Mouse (Mus musculus) layer of hippocampus, adult 18-20 months (tissue): ENCODE results near the gene Mllt6. TPM values are rescaled to one million over a fixed set of nuclear protein-coding genes. Genes with fewer than 3 reads are reported as not detected.

Experiments used
- DNase-seq, 2 experiments: peaks; one replicate each; pipeline ENCODE4 v3.0.0; 2022; ENCODE audit warnings: low spot score in 2 of 2
- total RNA-seq, 2 experiments: library from RNA; stranded (reverse); gene quantifications; 2 replicates each; pipeline ENCODE4 v1.2.3; 2021

Gene Mllt6
- total RNA-seq, 2 experiments from 2014 or later: 122 to 137 TPM

- no peak for DNase-seq
Observed at GRCm38 (mm10) chr11:97666221-97666620, 3.0 kb downstream of the Mllt6 start.

GRCm38 (mm10) chr11:97666794-97667193 is 3.6 kb downstream of the Mllt6 start:
- no peak for DNase-seq

DNA sequence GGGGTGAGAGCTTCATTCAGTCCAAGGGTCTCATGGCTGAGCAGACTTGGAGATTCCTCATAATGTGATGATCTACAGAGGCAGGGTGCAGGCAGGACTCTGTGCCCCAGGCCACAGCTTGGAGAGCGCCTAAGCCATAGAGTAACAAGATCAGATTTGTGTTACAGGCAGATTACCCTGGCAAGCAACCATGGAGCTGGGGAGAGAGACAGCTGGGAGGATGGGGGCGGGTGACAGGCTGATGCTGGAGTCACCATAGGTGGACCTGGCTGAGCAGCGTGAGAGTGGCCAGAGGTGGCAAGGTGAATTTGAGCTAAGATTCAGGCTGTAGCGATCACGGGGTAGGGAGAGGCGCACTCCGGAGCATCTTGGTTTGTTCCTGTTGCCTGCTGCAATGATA is 4.9 kb downstream of the Mllt6 start:
- no peak for DNase-seq

DNA sequence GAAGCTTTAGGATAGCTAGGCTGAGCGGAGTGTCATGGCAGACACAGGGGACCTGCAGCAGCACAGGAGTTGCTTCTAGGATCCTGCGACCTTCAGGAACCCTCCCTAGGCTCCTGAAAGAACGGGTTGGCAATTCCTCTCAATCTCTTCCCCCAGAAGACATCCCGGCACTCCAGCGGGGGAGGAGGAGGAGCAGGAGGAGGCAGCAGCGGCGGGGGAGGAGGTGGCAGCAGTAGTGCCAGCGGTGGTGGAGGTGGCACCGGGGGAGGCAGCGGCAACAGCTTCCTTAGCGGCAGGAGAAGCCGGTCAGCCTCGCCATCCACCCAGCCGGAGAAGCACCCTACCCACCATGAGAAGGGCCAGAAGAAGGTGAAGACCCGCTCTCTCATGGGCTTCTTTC is 6.1 kb downstream of the Mllt6 start:
- DNase-seq: no peak

DNA sequence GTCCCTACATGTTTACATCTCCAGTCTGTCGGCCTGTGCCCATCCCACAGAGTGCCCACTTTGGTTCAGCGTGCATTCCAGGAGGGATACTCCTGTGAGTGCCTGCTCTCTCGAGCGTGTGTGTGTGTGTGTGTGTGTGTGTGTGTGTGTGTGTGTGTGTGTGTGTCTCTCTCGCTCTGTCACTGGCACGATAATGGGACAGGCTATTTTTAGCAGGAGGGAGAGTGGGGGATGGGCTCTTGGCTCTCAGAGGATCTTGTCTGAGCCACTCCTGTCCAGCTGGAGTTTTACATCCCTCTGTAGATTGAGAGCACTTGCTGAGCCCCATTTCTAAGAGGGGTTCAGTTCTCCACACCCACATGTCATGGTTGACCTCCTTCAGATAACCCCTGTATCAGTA is 6.6 kb downstream of the Mllt6 start:
- no peak for DNase-seq

- DNase-seq: no peak
Observed at GRCm38 (mm10) chr11:97670234-97671176, 7.3 kb downstream of the Mllt6 start.

DNA sequence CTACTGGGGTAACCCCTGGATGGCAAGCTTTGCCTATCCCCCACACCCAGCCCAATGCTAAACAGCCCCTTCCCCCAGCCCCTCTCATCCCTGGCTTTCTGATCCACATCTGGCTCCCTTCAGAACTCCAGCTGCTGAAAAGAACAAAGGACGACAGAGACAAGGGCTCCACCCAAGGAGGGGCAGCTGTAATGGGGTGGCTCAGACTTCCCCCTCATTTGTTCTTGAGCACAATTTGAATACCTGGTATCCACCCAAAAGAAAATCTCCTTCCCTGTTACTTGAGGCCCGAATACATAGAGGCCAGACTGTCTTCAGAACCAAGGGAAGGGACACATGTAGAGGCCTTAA is 7.9 kb downstream of the Mllt6 start:
- no peak for DNase-seq

- no peak for DNase-seq
Observed at GRCm38 (mm10) chr11:97673148-97673547, 9.9 kb downstream of the Mllt6 start.

- DNase-seq: no peak
Observed at GRCm38 (mm10) chr11:97676050-97676754, 13.0 kb downstream of the Mllt6 start.

DNA sequence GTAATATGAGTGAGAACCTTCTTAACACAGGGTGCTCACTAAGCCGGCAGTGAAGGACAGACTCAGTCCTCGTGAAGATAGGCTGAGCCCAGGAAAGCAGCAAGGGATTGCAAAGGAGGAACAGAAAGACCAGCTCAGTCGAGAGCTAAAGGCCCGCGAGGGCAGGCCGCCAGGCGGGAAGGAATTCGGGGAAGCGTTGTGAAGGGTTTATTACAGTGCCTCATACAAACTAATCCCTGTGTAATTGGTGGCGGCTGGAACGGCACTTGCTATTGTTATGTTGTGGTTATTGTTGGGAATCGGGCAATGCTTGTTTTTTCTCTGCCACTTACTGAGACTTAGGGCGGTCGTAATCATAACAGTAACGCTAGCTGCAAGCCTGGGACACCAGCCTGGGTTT is 14.2 kb downstream of the Mllt6 start:
- no peak for DNase-seq

DNA sequence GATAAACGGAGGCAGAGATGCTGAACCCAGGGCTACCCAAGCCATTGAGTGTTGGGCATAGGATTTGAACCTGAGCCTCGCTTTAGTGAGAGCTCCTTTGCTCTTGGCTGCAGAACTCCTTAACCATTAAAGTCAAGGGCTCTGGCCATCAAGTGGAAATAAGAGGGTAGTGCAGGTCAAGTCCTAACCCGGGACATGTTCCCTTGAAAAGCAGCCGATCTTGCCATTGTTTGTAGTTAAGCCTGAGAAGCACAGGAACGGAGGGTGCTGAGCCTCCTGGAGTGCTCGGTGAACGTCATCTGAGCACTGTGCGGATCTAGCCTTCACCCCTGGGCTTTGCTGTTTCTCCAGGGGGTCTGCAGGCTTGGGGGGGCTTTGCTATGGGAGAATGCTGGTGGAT is 14.6 kb downstream of the Mllt6 start:
- DNase-seq: no peak

DNA sequence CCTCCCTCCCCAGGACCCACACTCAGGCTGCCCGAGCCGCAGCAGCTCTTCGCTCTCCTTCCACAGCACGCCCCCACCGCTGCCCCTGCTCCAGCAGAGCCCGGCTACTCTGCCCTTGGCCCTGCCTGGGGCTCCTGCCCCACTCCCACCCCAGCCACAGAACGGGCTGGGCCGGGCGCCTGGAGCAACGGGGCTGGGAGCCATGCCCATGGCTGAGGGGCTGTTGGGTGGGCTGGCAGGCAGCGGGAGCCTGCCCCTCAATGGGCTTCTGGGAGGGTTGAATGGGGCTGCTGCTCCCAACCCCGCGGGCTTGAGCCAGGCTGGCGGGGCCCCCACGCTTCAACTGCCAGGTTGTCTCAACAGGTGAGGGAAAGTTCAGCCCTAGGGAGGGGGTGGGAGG is 15.1 kb downstream of the Mllt6 start:
- DNase-seq: no peak

DNA sequence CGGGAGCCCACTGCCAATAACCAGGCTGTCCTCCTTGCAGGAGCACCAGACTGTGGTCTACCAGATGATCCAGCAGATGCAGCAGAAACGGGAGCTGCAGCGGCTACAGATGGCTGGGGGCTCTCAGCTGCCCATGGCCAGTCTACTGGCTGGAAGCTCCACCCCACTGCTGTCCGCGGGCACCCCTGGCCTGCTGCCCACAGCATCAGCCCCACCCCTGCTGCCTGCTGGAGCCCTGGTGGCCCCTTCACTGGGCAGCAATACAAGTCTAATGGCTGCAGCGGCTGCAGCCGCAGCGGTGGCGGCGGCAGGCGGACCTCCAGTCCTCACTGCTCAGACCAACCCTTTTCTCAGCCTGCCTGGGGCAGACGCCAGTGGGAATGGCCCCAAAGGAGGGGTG is 17.2 kb downstream of the Mllt6 start:
- no peak for DNase-seq

- DNase-seq: no peak
Observed at GRCm38 (mm10) chr11:97682504-97683055, 19.4 kb downstream of the Mllt6 start.

DNA sequence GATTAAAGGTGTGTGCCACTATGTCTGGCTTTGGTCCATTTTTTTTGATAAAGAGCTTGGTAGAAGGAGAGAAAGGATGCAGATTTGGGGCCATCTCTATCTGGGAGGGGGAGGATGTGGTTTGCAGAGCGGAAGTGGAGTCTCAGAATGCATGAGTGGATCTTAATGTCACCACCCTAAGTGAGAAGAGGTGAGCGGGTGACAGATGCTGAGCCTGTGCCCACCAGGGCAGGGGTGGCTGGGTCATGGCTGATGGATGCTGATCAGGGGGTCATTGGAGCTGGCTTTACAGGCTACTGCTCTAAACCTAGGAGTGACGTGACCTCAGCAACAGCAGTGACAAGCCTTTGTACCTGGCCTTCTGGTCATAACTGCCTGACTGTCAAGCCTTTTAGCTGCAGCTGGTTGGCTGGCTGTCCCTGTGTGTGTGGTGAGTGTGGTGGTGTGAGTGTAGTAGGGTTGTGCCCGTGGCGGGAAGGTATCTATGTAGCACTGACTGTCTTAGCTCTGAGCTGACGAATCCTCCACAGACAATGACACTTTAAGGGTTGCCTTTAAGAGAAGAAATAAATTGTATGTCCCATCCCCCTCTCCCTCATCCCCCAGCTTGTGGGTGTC is 21.0 kb downstream of the Mllt6 start:
- no peak for DNase-seq

DNA sequence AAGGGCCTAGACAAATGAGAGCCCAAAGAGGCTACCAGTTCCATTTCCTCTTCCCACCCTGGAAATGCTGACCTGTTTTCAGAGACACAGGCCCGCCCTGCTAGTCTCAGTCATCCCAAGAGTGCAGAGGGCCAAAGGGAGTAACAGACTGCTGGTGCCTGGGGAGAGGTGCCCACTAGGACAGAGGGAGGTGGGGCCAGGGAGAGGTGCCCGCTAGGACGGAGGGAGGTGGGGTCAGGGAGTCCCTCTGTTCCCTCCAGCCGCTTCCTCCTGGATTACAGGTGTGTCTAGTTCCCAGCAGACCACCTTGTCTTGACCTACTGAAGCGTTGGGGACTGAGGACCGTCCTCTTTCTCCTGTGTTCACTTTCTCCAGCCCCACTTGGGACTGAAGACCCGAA is 21.6 kb downstream of the Mllt6 start:
- no peak for DNase-seq

- DNase-seq: peak; percentile 85
Observed at GRCm38 (mm10) chr11:97685613-97686321, 22.6 kb downstream of the Mllt6 start, which contains the start of gene Cisd3. Gene Cisd3, plus strand, starts transcription at chr11:97685826.

- no peak for DNase-seq
Observed at GRCm38 (mm10) chr11:97686322-97686908, 23.2 kb downstream of the Mllt6 start.

DNA sequence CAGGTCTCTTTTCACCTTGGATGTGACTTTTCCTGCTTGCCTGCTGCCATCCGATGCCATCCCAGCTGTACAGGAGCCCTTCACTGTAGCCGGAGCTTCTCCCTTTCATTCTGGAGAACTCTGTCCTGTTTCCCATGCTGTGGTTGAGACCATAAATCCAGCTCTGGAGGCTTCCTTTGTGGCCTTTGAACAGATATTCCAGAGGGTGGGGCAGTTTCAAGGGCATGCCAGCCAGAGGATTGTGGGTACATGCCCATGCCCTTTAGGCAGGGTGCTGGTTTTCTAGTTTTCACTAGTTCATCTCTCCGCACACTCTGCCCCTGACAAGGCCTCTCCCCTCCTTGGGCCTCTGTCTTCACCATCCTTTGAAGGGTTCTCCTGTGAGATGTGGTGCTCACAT is 23.8 kb downstream of the Mllt6 start:
- no peak for DNase-seq

- peak in 1 of 2 experiments; percentile 62 for DNase-seq
Observed at GRCm38 (mm10) chr11:97689861-97690260, 26.6 kb downstream of the Mllt6 start.

DNA sequence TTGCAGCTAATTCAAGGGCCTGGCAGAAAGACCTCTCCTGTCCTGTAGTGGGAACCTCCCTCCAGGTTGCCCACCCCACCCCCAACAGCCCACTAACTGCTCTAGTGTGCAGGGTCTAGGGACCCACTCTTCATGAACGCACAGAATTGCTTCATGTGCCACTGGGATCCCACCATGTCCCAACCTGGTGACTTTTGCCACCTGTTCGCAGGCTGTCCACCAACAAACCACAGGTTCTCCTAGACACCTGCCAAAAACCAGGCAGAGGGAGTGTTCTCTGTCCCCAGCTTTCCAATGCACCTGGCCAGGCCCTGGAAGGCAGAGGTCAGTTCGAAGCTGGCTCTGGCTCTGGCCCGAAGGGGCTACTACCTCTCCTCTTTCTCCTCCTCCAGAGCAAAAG is 31.2 kb downstream of the Mllt6 start:
- no peak for DNase-seq
